Comparison of ENCODE assay signal across 8 mouse cellular contexts in genomic region chr11:69122336-69122951, GRCm38 (mm10). TPM values are rescaled to one million over a fixed set of nuclear protein-coding genes. Genes with fewer than 3 reads are reported as not detected.
DNase-seq lines count a peak whose midpoint lies in the region; ATAC-seq and TF ChIP-seq lines count a peak whose summit lies in the region.

9130213A22Rik (minus strand) TSS chr11:69122589.

- peaks cover 2% of the 10 kb centered on the region for H3K4me1 ChIP-seq in ES-Bruce4 (ENCODE audit: control insufficient read depth, insufficient read depth, low read length)
- peaks cover 48% of the 10 kb centered on the region for H3K4me1 ChIP-seq in forebrain, embryonic 15.5 days
- peaks cover 32% of the 10 kb centered on the region for H3K4me1 ChIP-seq in lung, embryonic 16.5 days (replicated peaks; ENCODE audit: control insufficient read depth, insufficient read depth, low read length)

- H3K9ac ChIP-seq in ES-Bruce4 (ENCODE audit: low read depth, poor library complexity, severe bottlenecking): peak within 1 kb of the TSS; percentile 73
- H3K9ac ChIP-seq in forebrain, embryonic 15.5 days (replicated peaks): peak within 1 kb of the TSS; percentile 75
- peak within 1 kb of the TSS; percentile 81 for H3K9ac ChIP-seq in lung, embryonic 16.5 days (ENCODE audit: low read length)

- no peak for TF ChIP-seq POLR2A in ES-Bruce4 (IDR thresholded peaks at IDR 0.05; ENCODE audit: insufficient read depth, low read length)

- peaks cover 17% of the 10 kb centered on the region for H3K27me3 ChIP-seq in ES-Bruce4 (ENCODE audit: control insufficient read depth, insufficient read depth, low read length, poor library complexity, severe bottlenecking)
- H3K27me3 ChIP-seq in forebrain, embryonic 15.5 days: no peaks in the 10 kb centered on the region
- H3K27me3 ChIP-seq in lung, embryonic 16.5 days (ENCODE audit: control insufficient read depth, insufficient read depth, low read depth, low read length): no peaks in the 10 kb centered on the region

- H3K4me2 ChIP-seq in forebrain, embryonic 15.5 days (replicated peaks): peak within 1 kb of the TSS; percentile 89
- peak within 1 kb of the TSS; percentile 95 for H3K4me2 ChIP-seq in lung, embryonic 16.5 days (ENCODE audit: low read depth, low read length)

- no peaks in the 10 kb centered on the region for H3K9me3 ChIP-seq in ES-Bruce4 (replicated peaks; ENCODE audit: control insufficient read depth, insufficient read depth, low read length, poor library complexity, severe bottlenecking)
- H3K9me3 ChIP-seq in forebrain, embryonic 15.5 days: no peaks in the 10 kb centered on the region
- H3K9me3 ChIP-seq in lung, embryonic 16.5 days (ENCODE audit: control insufficient read depth, low read length): no peaks in the 10 kb centered on the region

- no peaks in the 10 kb centered on the region for H3K36me3 ChIP-seq in ES-Bruce4 (ENCODE audit: control insufficient read depth, insufficient read depth, low read length, poor library complexity, severe bottlenecking)
- H3K36me3 ChIP-seq in forebrain, embryonic 15.5 days: no peaks in the 10 kb centered on the region
- no peaks in the 10 kb centered on the region for H3K36me3 ChIP-seq in lung, embryonic 16.5 days (ENCODE audit: control insufficient read depth, insufficient read depth, low read length)

- TF ChIP-seq CTCF in ES-Bruce4 (IDR thresholded peaks at IDR 0.05; ENCODE audit: low read depth, low read length): peak; percentile 59

- no peak within 1 kb of the TSS for H3K27ac ChIP-seq in ES-Bruce4 (ENCODE audit: insufficient read depth, low read length)
- H3K27ac ChIP-seq in forebrain, embryonic 15.5 days (replicated peaks): peak within 1 kb of the TSS; percentile 76
- H3K27ac ChIP-seq in lung, embryonic 16.5 days (ENCODE audit: low read length): peak within 1 kb of the TSS; percentile 96

- H3K4me3 ChIP-seq in ES-Bruce4 (ENCODE audit: low read depth, low read length): peak within 1 kb of the TSS; percentile 89
- H3K4me3 ChIP-seq in forebrain, embryonic 15.5 days: peak within 1 kb of the TSS; percentile 64
- peak within 1 kb of the TSS; percentile 68 for H3K4me3 ChIP-seq in lung, embryonic 16.5 days (ENCODE audit: low read length)

- DNase-seq in c-Kit-positive CD71-negative TER-119-negative erythroid progenitor cells, embryonic 14.5 days (ENCODE audit: low read depth): peak; percentile 79
- DNase-seq in heart, postnatal 25 days (ENCODE audit: low spot score): peak; percentile 87
- DNase-seq in layer of hippocampus, adult 8-10 months (ENCODE audit: low spot score in 2 of 2): peak; percentile 80 to 83
- DNase-seq in ovary, postnatal 10 days (ENCODE audit: low spot score): peak; percentile 84
- peak; percentile 88 for DNase-seq in thymus, postnatal 14 days

- peak; percentile 69 for ATAC-seq in forebrain, embryonic 15.5 days (replicated peaks)
- ATAC-seq in lung, embryonic 16.5 days (ENCODE audit: low read depth): peak; percentile 75

- no peak for TF ChIP-seq EP300 in ES-Bruce4 (IDR thresholded peaks at IDR 0.05; ENCODE audit: insufficient read depth, low read depth, low read length)

- under 1% methylated on average over 66 of the region's 66 CpGs for WGBS in forebrain, embryonic 15.5 days
- WGBS in lung, embryonic 16.5 days: under 1% methylated on average over 63 of the region's 66 CpGs

- intact Hi-C loops in heart, postnatal 25 days (cut with DNase I): loop anchor here (1.0 kb wide), 1 partner anchor 25 kb away; no protein-coding TSS in a partner anchor

RNA-seq across cellular contexts. Expression of gene 9130213A22Rik, which starts in this region (rescaled TPM):
- not detected in 2 replicates for polyA plus RNA-seq in ES-Bruce4 (2011; ENCODE audit: insufficient read depth, insufficient read length, low read depth, missing spikeins)
- polyA plus RNA-seq in forebrain, embryonic 15.5 days (2015; fragmentation: Nextera tagmentation; extraction: Ambion mirVana): 0.31 and 0.38 TPM in 2 replicates
- total RNA-seq in heart, postnatal 25 days (2021): under 1 TPM in 1 of 2 experiments, not detected in 1; 0.21 TPM
- total RNA-seq in layer of hippocampus, adult 8-10 months (2022): 1 to 10 TPM; 1.4 to 1.7 (median 1.5) TPM
- polyA plus RNA-seq in lung, embryonic 16.5 days (2015; fragmentation: Nextera tagmentation; extraction: Ambion mirVana): 0.36 and 0.44 TPM in 2 replicates

Comparison
In these comparisons a context has a peak if more than half of its experiments do, and no peak if none do; other contexts are left out.
1. Peak in ATAC-seq, H3K4me3 ChIP-seq, H3K27ac ChIP-seq, H3K9ac ChIP-seq and H3K4me2 ChIP-seq in forebrain, embryonic 15.5 days; RNA of the gene not detected or under 1 TPM.
2. Peak in DNase-seq in heart, postnatal 25 days; RNA of the gene not detected or under 1 TPM.
3. Peak in ATAC-seq, H3K4me3 ChIP-seq, H3K27ac ChIP-seq, H3K9ac ChIP-seq and H3K4me2 ChIP-seq in lung, embryonic 16.5 days; RNA of the gene not detected or under 1 TPM.